Mouse (Mus musculus) limb, embryonic 14.5 days (tissue): ENCODE data around the gene Man2a2. TPM values are rescaled to one million over a fixed set of nuclear protein-coding genes. Genes with fewer than 3 reads are reported as not detected.

ENCODE experiments used
- ATAC-seq: fragments of 200-750 bp; cut with Nextera tagmentation; 2 replicates; pipeline ENCODE4 v1.8.0; 2017; ENCODE audit warnings: low read depth, moderate number of reproducible peaks, moderate TSS enrichment; ENCODE audit not compliant: low FRiP score
- DNase-seq: peaks from one replicate; pipeline ENCODE4 v3.0.0-alpha.2; 2015; ENCODE audit warnings: low spot score
- H3K27ac ChIP-seq: fragments of 300-500 bp; sonication (generic); replicated peaks from 2 replicates; pipeline ENCODE4 v1.5.1; 2014; ENCODE audit warnings: low read depth, mild to moderate bottlenecking, low read length, moderate library complexity, mixed read lengths
- H3K27me3 ChIP-seq: fragments of 300-500 bp; sonication (generic); 2 replicates; pipeline ENCODE4 v1.6.1; 2014; ENCODE audit warnings: low read length, mixed read lengths; ENCODE audit not compliant: control insufficient read depth, insufficient read depth
- H3K36me3 ChIP-seq: fragments of 300-500 bp; sonication (generic); 2 replicates; pipeline ENCODE4 v1.6.1; 2014; ENCODE audit warnings: mild to moderate bottlenecking, low read length, moderate library complexity, mixed read lengths; ENCODE audit not compliant: control insufficient read depth, insufficient read depth
- H3K4me1 ChIP-seq: fragments of 300-500 bp; sonication (generic); 2 replicates; pipeline ENCODE4 v1.6.1; 2014; ENCODE audit warnings: antibody characterized with exemption, low read length, mixed read lengths; ENCODE audit not compliant: control insufficient read depth, insufficient read depth
- H3K4me2 ChIP-seq: fragments of 300-500 bp; sonication (generic); replicated peaks from 2 replicates; pipeline ENCODE4 v1.6.1; 2014; ENCODE audit warnings: low read depth, mild to moderate bottlenecking, low read length, moderate library complexity; ENCODE audit not compliant: severe bottlenecking
- H3K4me3 ChIP-seq: fragments of 300-500 bp; sonication (generic); replicated peaks from 2 replicates; pipeline ENCODE4 v1.5.1; 2014; ENCODE audit warnings: low read length
- H3K9ac ChIP-seq: fragments of 300-500 bp; sonication (generic); 2 replicates; pipeline ENCODE4 v1.6.1; 2014; ENCODE audit warnings: mild to moderate bottlenecking, low read depth, low read length, moderate library complexity; ENCODE audit not compliant: severe bottlenecking
- H3K9me3 ChIP-seq: fragments of 300-500 bp; sonication (generic); 2 replicates; pipeline ENCODE4 v1.6.1; 2016; ENCODE audit warnings: low read length; ENCODE audit not compliant: control insufficient read depth
- POLR2A ChIP-seq: fragments of 200-500 bp; IDR thresholded peaks from 2 replicates; pipeline ENCODE4 v1.8.0; 2012; ENCODE audit warnings: inconsistent platforms, mild to moderate bottlenecking, moderate library complexity, borderline replicate concordance; ENCODE audit not compliant: insufficient read depth, insufficient read length; ENCODE audit errors: extremely low read depth
- WGBS: fragments of 180-500 bp; shearing (Covaris S2); extraction: QIAGEN DNeasy Blood & Tissue Kit; methylation state at CpG from one replicate; pipeline ENCODE4 v1.1.7; 2014; 5-methylcytosine and 5-hydroxymethylcytosine counted together
- polyA plus RNA-seq, 2 experiments: library from polyadenylated mRNA; depleted of rRNA in 1 of 2; stranded (reverse) in 1 of 2; unstranded in 1 of 2; fragments of >200 nt; fragmentation: Nextera tagmentation in 1 of 2; extraction: Ambion mirVana in 1 of 2; gene quantifications; 2 replicates each; pipeline versions ENCODE4 v1.2.1 to v1.2.3; 2012 to 2014

The Man2a2 gene
- polyA plus RNA-seq, 2 experiments = 14.8 to 64.8 TPM

DNA sequence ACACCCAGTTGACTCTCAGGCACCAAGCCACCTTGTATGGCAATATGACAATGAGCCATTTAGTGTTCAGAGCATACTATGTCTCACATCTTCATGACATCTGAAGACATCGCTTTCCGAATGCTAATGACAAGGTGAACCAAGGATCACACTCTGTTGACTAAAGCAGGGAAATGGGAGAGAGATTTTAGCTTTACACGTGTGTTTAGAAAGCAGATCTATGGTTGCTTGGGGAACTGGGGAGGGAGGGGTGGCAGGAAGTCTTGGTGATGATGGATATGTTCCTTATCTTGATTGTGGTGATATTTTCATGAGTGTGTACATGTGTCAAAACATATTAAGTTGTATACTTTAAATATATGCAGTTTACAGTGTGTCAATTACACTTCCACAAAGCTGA, 35.0 kb upstream of the Man2a2 start:
- no peak for ATAC-seq
- Histone ChIP-seq H3K4me1 (peaks cover 6% of the 10 kb centered on the region), H3K27ac (no peak overlapping the region), H3K9ac (no peak overlapping the region), H3K36me3 (no peaks in the 10 kb centered on the region), H3K27me3 (no peaks in the 10 kb centered on the region), H3K4me2 (no peak overlapping the region), H3K9me3 (no peaks in the 10 kb centered on the region), H3K4me3 (no peak overlapping the region)
- WGBS = 88% methylated on average over 3 of the region's 3 CpGs
- no peak for TF ChIP-seq POLR2A
- no peak for DNase-seq

DNA sequence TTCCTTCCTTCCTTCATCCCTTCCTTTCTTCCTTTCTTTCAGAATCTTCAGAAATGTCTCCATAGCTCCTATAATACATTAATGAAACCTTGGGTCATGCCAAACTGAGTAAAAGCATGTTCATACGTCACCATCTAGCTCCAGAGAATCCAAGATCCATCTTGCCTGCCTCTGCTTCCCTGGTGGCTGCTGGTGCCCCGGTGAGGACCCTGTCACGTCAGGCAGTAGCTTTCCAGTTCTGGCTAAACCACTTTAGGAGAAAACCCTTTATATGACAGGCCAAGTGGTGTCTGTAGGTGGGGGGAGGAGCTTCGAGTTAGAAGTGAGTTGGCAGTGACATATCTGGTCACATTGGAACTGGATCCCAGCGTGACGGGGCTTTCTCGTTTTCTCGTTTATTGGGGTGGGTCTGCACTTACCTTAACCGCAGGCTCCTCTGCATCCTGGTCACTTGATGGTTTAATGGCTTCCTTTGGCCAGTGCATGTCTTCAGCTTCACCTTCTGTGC, 34.1 kb upstream of the Man2a2 start, which contains the start of gene Furin:
Gene Furin (minus strand): TSS at position 249 of the 508 bp plus-strand sequence.
- Histone ChIP-seq H3K36me3 (no peaks in the 10 kb centered on the region), H3K4me1 (peaks cover 16% of the 10 kb centered on the region), H3K27me3 (no peaks in the 10 kb centered on the region), H3K9ac (no peak within 1 kb of the TSS), H3K9me3 (no peaks in the 10 kb centered on the region), H3K27ac (no peak within 1 kb of the TSS), H3K4me2 (no peak within 1 kb of the TSS), H3K4me3 (no peak within 1 kb of the TSS)
- ATAC-seq (no peak), DNase-seq (no peak)
- WGBS = 40% methylated on average over 9 of the region's 9 CpGs
- TF ChIP-seq POLR2A = no peak

DNA sequence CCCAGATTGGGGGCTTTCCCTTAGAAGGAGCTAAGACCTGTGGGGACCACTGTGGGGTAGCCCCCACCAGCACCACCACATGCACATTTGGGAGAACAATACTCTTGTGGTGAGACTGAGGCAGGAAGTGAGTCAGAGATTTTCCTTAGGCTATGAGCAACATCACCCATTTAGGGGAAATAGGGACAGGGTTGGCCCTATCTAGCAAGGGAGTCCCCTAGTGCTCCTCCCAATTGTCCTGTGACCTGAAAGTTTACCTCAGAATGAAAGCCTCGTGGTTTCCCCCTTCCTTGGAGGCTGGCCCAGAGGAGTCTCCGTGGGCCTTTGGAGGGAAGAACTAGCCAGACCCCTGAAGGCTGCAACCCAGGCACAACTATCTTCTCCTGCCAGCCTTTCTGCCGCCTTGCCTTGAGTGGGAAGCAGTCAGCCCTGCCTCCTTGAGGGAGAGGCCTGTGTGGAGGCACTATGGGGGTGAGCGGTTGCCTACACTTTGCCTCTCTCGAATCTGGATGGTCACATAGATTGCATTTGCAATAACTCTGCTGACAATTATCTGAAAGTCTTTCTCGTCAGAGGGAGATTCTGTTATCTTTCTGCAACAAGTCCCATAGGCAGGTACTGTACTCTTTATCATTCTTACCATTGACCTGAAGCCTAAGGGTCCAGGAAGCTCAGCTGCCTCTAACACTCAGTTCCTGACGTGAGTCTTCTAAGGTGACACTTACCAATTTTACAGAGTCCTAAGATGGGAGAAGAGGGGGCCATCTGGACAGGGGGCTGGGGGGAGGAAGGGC, 33.1 kb upstream of the Man2a2 start:
- TF ChIP-seq POLR2A = no peak
- H3K4me2 ChIP-seq = no peak overlapping the region
- H3K9ac ChIP-seq = no peak overlapping the region
- no peak for ATAC-seq
- H3K4me3 ChIP-seq = no peak overlapping the region
- no peaks in the 10 kb centered on the region for H3K9me3 ChIP-seq
- H3K36me3 ChIP-seq = no peaks in the 10 kb centered on the region
- DNase-seq = no peak
- 65% methylated on average over 7 of the region's 7 CpGs for WGBS
- H3K4me1 ChIP-seq = peaks cover 21% of the 10 kb centered on the region
- H3K27me3 ChIP-seq = no peaks in the 10 kb centered on the region
- no peak overlapping the region for H3K27ac ChIP-seq

DNA sequence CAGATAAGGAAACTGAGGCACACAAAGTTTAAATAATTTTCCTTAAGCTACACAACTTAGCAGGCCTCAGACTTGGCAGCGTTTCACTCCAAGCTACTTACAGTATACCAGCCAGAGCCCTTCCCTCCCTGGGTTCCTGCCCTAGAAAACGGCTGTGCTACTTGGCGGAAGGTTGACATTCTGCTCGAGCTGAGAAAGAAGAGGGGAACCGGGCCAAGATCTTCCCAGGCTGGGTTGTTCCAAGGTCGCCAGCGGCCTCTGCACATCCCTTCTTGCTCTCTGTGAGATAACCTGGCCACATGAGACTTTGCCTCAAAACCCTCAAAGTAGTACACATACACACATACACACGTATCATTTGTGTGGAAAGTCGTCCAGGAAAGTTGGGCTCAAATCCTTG, 32.4 kb upstream of the Man2a2 start:
- Histone ChIP-seq H3K4me2 (peak overlapping the region; percentile 87), H3K9me3 (no peaks in the 10 kb centered on the region), H3K9ac (peak overlapping the region; percentile 97; the same call in 1 of the 2 replicates), H3K4me3 (peak overlapping the region; percentile 89; the same call in 1 of the 2 replicates), H3K27me3 (no peaks in the 10 kb centered on the region), H3K36me3 (no peaks in the 10 kb centered on the region), H3K27ac (no peak overlapping the region), H3K4me1 (peaks cover 24% of the 10 kb centered on the region)
- TF ChIP-seq POLR2A = no peak
- DNase-seq (peak; percentile 62), ATAC-seq (no peak)
- WGBS = 41% methylated on average over 9 of the region's 9 CpGs

DNA sequence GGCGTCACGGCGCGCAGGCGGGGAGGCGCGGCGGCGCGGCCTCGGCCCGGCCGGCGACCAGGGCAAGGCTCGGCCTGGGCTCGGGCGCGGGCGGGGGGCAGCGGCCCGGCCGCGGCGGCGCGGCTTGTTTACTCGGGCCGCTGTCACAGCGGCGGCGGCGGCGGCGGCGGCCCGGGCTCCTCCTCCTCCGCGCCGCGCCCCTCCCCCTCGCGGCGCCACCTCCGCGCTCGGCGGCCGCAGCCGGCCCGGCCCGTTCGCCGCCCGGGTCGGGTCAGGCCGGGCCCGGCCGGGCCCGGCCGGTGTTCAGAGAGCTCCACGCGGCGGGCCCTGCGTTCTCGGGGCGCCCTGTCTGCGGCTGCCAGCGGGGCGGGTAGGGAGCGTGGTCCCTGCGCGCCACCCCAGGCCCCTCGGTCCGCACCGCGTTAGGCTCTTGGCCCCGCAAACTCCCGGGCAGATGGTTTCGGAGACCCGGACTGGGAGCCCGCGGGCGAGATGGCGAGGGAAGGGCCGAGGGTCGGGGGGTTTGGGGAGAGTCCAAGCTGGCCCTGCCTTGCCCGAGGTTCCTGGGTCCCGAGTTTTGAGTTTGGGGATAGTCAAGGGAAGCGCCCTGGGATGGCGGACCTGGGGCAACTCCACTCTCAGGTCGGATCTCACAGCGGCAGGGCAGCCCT, 31.6 kb upstream of the Man2a2 start:
- Histone ChIP-seq H3K9me3 (no peaks in the 10 kb centered on the region), H3K4me3 (peak overlapping the region; percentile 89), H3K27ac (peak overlapping the region; percentile 93), H3K36me3 (peaks cover 5% of the 10 kb centered on the region; the same call in 1 of the 2 replicates), H3K4me2 (peak overlapping the region; percentile 87), H3K27me3 (no peaks in the 10 kb centered on the region), H3K9ac (peak overlapping the region; percentile 97), H3K4me1 (peaks cover 24% of the 10 kb centered on the region)
- WGBS = under 1% methylated on average over 33 of the region's 92 CpGs
- ATAC-seq (peak; percentile 74), DNase-seq (peak; percentile 56)
- 0 out of 2 replicates have a peak, but pooled peaks have one; percentile 25 for TF ChIP-seq POLR2A
